Mouse (Mus musculus): ENCODE data around the gene Glb1l. TPM values are rescaled to one million over a fixed set of nuclear protein-coding genes. Genes with fewer than 3 reads are reported as not detected.

The Glb1l gene
- total RNA-seq (2021): 10 to 100 TPM; 12.7 to 15.6 TPM
- long read RNA-seq, experiment 1, partial matches to known transcripts: 4 of 16 reads
- long read RNA-seq, experiment 1, other reads (novel, unspliced or antisense): 11 of 16 reads
- long read RNA-seq, experiment 2, partial matches to known transcripts: 1 of 5 reads
- long read RNA-seq, experiment 2, other reads (novel, unspliced or antisense): 3 of 5 reads

- peak; percentile 95 to 96 for DNase-seq (ENCODE audit: extremely low spot score in 1 of 2, low spot score in 2 of 2)
- intact Hi-C loops (cut with DNase I): no loop called here
- no peak for TF ChIP-seq CTCF (IDR thresholded peaks at IDR 0.05)
- Histone ChIP-seq H3K27ac (peak within 1 kb of the TSS; percentile 88), H3K4me3 (peak within 1 kb of the TSS; percentile 95)
Observed at GRCm38 (mm10) chr1:75210136-75211087, at the start of gene Glb1l, which contains the start of gene Stk16. Glb1l (minus strand) TSS chr1:75210813. Stk16 (plus strand) TSS chr1:75210838.

- no peak for TF ChIP-seq CTCF (IDR thresholded peaks at IDR 0.05)
- Histone ChIP-seq H3K27ac (no peak overlapping the region), H3K4me3 (no peak overlapping the region)
- DNase-seq (ENCODE audit: extremely low spot score in 1 of 2, low spot score in 2 of 2): no peak
- intact Hi-C loops (cut with DNase I): loop anchor here (2.0 kb wide), 1 partner anchor 35 kb away; no protein-coding TSS in a partner anchor
Observed at GRCm38 (mm10) chr1:75255516-75256046, 45.0 kb upstream of the Glb1l start.

GRCm38 (mm10) chr1:75254625-75255013 lies 44.0 kb upstream of the Glb1l start:
- no peak for DNase-seq (ENCODE audit: extremely low spot score in 1 of 2, low spot score in 2 of 2)
- no peak for TF ChIP-seq CTCF (IDR thresholded peaks at IDR 0.05)
- intact Hi-C loops (cut with DNase I): loop anchor here (2.0 to 5.0 kb wide), 3 partner anchors 36 to 72 kb away; partner anchors contain the start of genes Abcb6 and Tuba4a
- Histone ChIP-seq H3K4me3 (no peak overlapping the region), H3K27ac (no peak overlapping the region)

- TF ChIP-seq CTCF (IDR thresholded peaks at IDR 0.05): peak; percentile 97
- peak; percentile 79 to 90 for DNase-seq (ENCODE audit: extremely low spot score in 1 of 2, low spot score in 2 of 2)
- Histone ChIP-seq H3K27ac (peak overlapping the region; percentile 50; the same call in 1 of the 2 replicates), H3K4me3 (no peak overlapping the region)
- intact Hi-C loops (cut with DNase I): loop anchor here (2.0 to 5.0 kb wide), 3 partner anchors 37 to 72 kb away; partner anchors contain the start of genes Abcb6 and Tuba4a
Observed at GRCm38 (mm10) chr1:75253849-75254624, 43.4 kb upstream of the Glb1l start.

- intact Hi-C loops (cut with DNase I): loop anchor here (5.0 kb wide), 2 partner anchors 36 to 71 kb away; partner anchors contain the start of genes Abcb6 and Tuba4a
- DNase-seq (ENCODE audit: extremely low spot score in 1 of 2, low spot score in 2 of 2): no peak
- TF ChIP-seq CTCF (IDR thresholded peaks at IDR 0.05): peak; percentile 43
Observed at GRCm38 (mm10) chr1:75253029-75253428, 42.4 kb upstream of the Glb1l start.

GRCm38 (mm10) chr1:75252308-75252707 lies 41.7 kb upstream of the Glb1l start:
- intact Hi-C loops (cut with DNase I): loop anchor here (5.0 kb wide), 2 partner anchors 35 to 70 kb away; partner anchors contain the start of genes Abcb6 and Tuba4a
- no peak for TF ChIP-seq CTCF (IDR thresholded peaks at IDR 0.05)
- DNase-seq (ENCODE audit: extremely low spot score in 1 of 2, low spot score in 2 of 2): no peak
- Histone ChIP-seq H3K4me3 (no peak overlapping the region), H3K27ac (no peak overlapping the region; the same call in 1 of the 2 replicates)

More at GRCm38 (mm10) chr1:75253029-75253428, 42.4 kb upstream of the Glb1l start:
- H3K4me3 ChIP-seq: no peak overlapping the region
- no peak overlapping the region for H3K27ac ChIP-seq

- peak; percentile 76 for DNase-seq (ENCODE audit: extremely low spot score in 1 of 2, low spot score in 2 of 2)
- intact Hi-C loops (cut with DNase I): loop anchor here (5.0 kb wide), 2 partner anchors 34 to 69 kb away; partner anchors contain the start of genes Abcb6 and Tuba4a
- TF ChIP-seq CTCF (IDR thresholded peaks at IDR 0.05): peak; percentile 89
- Histone ChIP-seq H3K27ac (peak overlapping the region; percentile 61), H3K4me3 (no peak overlapping the region)
Observed at GRCm38 (mm10) chr1:75251112-75251970, 40.7 kb upstream of the Glb1l start.

GRCm38 (mm10) chr1:75250498-75250897 lies 39.9 kb upstream of the Glb1l start:
- no peak for TF ChIP-seq CTCF (IDR thresholded peaks at IDR 0.05)
- no peak overlapping the region for H3K27ac ChIP-seq
- H3K4me3 ChIP-seq: no peak overlapping the region
- DNase-seq (ENCODE audit: extremely low spot score in 1 of 2, low spot score in 2 of 2): no peak
- intact Hi-C loops (cut with DNase I): loop anchor here (5.0 kb wide), 2 partner anchors 33 to 68 kb away; partner anchors contain the start of genes Abcb6 and Tuba4a

DNA sequence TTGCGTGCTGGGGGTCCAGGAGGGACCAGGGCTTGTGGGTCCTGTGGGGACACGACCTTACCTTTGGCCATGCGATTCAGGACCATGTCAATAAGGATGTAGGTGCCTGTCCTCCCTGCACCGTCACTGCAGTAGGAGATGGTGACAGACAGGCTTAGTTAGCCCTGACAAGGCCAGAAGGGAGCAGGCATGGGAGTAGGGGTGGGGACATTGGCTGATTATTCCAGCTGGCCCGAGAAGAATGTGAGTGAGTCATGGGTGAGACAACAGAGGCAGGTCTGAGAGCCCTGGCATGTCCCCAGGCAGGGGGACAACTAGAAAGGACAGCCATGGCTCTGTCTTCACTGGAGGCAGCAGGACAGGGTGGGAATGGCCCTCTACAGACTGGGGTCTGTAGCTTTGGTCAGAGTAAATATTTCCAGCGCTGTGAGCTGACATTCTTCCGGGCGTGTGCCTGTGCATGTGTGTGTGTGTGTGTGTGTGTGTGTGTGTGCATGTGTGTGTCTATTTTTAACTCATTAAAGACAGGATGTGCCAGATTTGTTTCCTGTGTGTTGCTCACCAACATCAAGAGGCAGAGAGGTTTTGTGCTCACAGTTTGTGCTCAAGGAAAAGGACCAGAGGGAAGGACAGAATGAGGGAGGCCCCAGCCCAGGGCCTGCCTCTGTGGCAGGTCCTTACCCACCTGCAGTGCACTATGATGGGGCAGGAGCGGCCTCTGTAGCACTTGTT lies 37.6 kb upstream of the Glb1l start:
- no peak for DNase-seq (ENCODE audit: extremely low spot score in 1 of 2, low spot score in 2 of 2)
- no peak for TF ChIP-seq CTCF (IDR thresholded peaks at IDR 0.05)
- intact Hi-C loops (cut with DNase I): no loop called here
- Histone ChIP-seq H3K4me3 (no peak overlapping the region), H3K27ac (peak overlapping the region; percentile 55)

Data from left cerebral cortex, adult 2 months (tissue).